Mouse (Mus musculus): ENCODE results near the gene Kcns3.
A peak's percentile ranks its signal among the peaks of the same experiment; 100 is the strongest.

Gene Kcns3

DNA sequence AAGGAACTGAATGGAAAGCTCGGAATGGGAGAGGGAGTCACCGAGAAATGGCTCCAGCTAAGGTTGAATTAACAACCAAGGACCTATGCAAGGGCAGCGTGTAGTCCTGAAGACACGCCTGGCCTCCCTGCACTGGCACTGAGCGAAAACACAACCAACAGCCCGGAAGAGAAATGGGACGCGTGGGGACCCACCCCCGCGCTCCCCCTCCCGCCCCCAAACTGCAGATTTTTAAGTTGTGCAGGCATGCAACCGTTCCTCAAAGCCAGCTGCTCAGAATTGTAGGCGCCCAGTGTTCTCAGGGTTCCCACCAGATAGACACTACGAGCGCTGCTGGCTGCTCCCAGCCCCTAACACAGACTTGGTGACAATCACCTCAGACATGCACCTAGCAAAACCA lies at the start of gene Kcns3:
Kcns3 (minus strand) TSS at position 42 of the 400 bp plus-strand sequence.
- DNase-seq (ENCODE audit: extremely low spot score, low read depth, low spot score): no peak

DNA sequence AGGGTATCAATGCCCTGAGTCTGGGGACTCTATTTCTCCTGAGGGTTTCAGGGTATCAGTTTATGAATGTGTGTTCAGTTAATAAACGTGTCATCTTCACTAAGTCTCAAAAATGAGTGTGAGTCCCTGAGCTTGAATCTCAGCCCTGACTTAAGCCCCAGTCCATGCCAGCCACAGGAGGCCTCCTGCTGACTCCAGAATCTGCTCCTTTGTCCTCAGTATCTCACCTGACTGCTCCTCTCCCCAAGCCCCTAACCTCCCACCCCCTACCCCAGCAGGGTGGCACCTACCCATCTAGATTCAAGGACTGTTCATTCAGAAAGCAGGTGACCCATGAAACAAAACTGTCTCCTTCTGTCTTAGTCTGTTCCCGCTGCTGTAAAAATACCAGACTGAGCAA lies 47.7 kb upstream of the Kcns3 start:
- no peak for DNase-seq (ENCODE audit: extremely low spot score, low read depth, low spot score)

DNA sequence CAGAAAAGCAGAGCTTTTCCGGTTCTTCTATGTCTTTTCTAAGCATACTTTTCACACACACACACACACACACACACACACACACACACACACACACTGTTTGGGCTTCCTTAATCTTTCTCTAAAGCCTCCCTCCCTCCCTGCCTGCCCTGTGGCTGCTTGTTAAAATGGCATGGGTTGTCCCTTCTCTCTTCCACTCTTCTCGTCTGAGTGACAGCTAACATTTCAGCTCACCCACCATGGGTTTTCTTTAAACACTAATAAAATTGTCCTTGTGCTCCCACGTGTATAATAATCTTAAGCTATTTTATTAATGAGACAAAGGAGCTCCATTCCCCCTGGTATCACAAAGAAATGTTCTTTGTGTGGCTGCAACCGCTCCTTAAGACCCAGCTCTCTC lies 47.2 kb upstream of the Kcns3 start:
- DNase-seq (ENCODE audit: extremely low spot score, low read depth, low spot score): no peak

DNA sequence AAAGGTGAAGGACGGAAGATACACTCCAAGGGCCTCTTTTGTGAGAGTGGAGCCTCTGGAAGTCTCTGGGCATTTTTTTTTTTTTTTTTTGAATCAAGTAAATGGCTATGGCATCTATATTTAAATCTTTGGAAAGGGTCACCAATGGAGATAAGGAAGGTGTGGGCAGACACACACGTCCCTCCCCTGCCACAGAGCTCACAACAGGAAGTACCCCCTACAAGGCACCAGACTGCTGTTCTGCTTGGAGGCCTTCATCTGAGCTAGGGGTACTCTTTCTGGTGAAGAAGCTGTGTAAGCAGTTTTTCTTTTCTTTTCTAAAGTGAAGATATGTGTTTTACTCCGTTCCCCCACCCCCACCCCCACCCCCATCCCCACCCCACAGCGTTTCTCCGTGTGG lies 46.0 kb upstream of the Kcns3 start:
- no peak for DNase-seq (ENCODE audit: extremely low spot score, low read depth, low spot score)

DNA sequence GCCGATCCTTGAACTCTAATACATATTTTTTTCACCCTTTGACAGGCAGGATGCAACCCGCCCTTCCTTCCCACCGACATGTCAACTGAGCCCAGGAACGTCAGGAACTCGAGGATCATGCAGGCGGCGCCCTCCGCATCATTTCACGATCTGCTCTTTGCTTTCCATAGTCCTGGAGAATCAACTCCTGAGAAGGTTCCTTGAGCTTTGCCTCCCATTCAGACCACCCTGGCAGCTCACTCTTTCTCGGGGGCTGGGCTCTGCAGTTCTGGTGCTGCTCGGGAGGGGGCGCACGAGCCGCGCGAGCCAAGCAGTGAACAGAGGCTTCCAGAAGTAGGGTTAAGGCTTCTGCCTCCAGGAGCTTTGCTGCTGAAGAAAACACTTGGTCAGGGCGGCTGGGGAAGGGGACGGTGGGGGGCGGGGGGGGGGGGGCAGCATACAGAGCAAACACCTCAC lies 45.3 kb upstream of the Kcns3 start:
- no peak for DNase-seq (ENCODE audit: extremely low spot score, low read depth, low spot score)

DNA sequence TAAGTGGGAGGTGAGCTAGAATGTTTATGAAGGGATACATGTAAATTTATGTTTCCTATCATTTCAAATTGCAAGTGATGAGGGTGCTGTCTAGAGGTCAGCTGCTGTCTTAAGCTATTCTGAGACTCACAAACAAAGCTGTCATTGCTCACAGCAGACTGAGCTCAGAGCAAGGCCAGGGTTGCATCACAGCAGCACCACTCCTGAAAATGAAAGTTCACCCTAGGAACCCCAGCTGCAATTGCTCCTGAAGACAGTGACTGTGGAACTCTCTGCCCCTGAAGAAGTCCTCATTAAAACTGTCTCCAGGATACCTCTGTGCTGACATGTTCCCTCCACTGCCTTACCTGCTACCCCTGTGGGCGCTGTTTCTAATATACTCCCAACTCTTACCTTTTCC lies 44.2 kb upstream of the Kcns3 start:
- no peak for DNase-seq (ENCODE audit: extremely low spot score, low read depth, low spot score)

DNA sequence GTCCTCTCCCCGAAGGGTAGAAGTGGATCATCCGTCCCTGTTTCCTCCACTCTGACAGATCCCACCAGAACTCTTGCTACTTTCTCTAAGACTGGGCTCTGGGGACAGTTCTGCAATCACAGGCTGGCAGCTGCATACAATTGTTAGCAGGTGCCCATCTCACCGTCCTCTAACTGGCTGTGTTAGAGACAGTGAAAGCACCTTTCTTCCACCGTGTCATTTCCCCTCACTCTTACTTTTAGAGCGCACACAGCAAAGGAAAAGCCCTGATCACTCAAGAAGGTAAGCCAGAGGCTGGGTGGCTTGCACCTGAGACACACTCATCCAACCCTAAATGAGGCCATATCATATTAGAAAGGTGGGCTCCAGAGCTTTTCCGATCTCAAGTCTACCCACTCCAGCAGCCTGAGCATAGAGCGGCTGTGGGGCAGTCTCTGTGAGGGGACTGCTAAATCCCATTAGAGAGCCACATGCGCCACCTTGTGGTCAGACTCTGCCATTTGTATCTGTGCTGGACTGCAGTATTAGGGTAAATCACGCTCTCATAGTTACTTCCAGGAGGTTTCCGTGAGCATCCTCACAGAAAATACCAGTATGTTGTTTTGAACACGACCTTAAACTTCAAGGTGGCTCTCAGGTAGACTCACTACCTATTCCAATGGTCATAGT lies 27.8 kb upstream of the Kcns3 start:
- peak; percentile 86 for DNase-seq (ENCODE audit: extremely low spot score, low read depth, low spot score)

DNA sequence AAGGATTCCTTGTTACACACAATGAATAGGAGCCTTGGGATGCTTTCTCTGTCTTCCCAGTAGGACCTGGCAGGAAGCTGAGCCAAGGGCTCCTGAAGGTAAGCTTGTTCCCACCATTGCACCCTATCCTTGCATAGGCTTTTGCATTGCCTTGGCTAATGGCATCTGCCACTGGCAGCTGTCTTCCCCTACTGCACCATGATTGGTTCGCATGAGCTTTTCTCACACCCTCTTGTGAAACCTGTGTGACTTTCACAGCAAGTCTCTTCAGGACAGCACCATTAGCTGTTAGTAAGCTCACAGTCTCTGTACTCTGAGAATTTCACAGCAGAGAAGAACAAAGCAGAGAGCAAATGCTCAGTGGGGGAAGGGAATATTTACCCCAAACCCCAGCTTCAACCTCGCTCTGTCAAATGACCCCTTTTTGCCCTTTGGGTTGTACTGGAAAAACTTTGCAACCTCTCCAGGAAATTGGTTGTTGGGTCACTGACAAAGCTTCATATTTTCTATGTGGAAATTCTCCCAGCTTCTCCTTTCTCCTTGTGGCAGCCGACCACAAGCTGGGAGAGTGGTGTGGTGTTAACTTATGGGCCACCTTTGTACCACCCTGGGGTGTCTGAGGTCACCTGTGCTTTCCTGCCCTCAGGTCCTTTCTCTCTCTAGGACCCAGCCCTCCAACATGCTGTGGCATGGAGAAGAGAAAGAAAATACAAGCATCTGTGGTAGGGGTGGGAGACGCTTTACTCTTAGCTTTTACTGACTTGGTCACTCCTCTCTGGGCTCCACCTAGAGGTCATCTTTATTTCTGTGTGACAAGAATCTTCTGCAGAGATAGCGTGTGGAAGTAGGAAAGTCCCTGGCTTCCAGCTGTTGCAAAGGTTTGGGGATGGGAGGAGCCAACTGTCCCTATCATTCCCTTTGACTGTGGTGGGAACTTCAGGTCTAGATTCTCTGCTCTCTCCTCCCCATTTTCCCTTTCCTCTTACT lies 26.8 kb upstream of the Kcns3 start:
- no peak for DNase-seq (ENCODE audit: extremely low spot score, low read depth, low spot score)

DNA sequence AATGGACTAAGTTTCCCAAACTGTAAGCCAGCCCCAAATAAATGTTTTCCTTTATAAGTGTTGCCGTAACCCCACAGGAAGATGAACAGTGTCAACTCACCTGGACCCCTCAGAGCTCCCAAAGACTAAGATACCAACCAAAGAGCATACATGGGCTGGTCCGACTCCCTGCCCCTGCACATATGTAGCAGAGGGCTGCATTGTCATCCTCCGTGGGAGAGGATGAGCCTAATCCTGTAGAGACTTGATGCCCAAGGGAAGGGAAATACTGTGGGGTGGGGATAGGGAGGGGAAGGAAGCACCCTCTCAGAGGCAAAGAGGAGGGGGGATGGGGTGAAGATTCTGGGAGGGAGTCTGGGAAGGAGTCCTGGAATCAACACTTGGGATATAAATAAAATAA lies 7.8 kb upstream of the Kcns3 start:
- no peak for DNase-seq (ENCODE audit: extremely low spot score, low read depth, low spot score)

DNA sequence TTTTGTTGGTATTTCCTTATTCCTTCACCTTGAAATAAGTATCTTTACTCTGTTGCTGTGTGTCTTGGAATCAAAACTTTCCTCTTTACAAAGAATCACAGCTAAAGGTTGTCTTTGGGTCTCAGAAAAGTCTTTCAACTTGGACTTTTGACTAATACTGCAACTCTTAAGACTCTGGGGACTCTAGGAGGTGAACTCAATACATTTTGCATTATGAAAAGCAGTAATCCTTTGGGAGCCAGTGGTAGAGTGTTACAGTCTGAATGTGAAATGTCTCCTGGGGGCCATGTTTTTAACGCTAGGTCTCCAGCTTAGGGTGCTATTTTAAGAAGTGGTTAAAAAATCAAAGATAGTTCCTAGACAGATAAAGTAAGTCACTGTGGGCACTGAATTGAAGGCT lies 4.3 kb upstream of the Kcns3 start:
- no peak for DNase-seq (ENCODE audit: extremely low spot score, low read depth, low spot score)

DNA sequence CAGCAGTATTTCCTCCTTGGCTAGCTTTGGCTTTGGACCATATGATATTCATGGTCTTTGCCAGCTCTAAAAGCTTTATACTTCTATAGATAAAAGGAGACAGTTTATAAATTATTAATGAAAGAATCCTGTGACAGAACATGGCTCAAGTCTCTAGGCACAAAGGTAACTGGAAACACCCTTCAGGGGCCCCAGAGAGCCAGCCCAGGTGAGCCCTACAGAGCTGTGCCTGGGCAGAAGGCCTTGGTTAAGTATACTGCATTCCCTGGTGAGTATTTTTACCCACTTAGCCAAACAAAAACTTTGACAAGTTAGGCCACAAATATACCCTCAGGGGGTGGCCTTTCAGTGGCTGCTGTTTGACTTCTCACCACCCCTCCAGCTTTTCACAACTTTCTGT lies 2.7 kb upstream of the Kcns3 start:
- DNase-seq (ENCODE audit: extremely low spot score, low read depth, low spot score): no peak

DNA sequence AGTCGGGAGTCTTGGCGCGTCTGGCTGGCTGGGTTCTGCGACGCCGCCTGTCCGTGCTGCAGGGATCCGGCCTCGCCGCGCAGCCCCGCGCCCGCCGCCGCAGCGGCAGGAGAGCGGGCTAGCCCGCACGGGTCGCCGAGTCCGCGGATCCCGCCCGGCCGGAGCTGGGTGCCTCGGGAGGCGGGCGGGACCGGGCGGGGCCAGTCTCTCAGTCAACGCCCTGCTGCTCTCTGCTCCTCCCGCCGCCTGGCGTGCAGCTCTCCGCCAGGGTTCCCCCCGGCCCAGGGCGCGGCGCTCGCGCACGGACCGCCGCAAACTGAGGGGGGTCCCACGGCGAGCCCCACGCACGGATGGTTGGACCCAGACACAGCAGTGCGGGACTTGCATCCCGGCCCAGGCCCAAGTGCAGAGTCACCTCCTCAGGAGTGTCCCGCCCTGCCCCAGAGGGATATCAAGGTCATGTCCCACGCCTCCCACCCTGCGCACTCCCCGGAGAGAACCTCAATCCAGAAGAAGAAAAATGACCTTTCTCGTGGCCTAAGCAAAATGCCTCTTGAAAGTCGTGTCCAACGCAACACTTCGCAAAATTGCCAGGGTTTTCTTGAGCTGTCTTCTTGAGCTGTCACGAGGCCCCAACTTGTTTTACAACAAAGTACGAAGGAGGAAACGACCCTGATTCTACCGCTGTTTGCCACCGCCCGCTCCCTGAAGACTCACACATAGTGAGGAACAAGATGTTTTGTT lies 492 bp downstream of the Kcns3 start:
- DNase-seq (ENCODE audit: extremely low spot score, low read depth, low spot score): no peak

DNA sequence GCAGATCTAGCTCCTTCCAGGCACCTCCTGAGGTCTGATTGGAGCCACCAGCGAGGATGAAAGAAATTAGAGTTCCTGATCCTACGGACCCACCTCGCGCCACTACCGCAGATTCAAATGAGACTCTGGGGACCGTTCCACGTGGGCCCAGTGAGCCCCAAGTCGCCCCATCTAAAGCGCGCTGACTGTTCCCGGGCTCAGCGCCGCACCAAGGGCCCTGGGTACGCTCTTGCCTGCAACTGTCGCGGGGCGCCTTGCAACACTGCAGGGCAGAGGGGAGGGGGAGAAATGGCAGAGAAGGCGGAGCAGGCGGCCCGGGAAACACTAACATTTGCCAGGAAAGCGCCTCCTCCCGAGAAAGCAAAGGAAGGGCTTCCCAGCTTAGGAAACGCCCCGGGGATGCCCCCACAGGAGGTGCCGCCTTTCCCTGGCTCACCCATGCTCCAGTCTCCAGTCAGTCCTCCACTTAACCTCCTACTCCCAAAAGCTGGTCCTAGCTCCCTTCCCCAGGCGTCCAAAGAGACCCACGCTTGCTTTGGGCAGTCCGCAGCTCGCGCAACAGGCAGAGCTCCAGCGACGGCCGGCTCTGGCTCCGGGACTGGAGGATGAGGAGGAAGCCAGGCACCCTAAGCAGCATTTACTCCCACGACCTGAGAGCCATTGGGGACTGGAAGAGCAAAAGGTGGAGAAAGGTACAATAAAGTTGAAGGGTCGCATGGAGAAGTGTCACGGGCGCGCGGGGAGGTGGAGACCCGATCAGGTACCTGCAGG lies 1.2 kb downstream of the Kcns3 start:
- DNase-seq (ENCODE audit: extremely low spot score, low read depth, low spot score): no peak

DNA sequence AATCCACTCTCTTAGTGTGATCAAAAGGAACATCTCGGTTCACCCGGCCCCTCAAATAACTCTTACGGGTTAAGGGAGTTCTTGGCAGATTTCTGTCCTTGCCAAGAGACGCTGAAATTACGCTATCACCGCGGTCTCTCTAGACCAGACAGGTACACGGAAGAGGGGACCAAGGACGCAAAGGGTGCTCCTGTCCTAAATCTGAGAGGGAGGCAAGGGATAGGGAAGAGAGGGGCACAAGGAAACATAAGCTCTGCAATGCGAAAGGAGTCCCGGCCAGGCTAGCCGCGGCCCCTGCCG lies 1.8 kb downstream of the Kcns3 start:
- DNase-seq (ENCODE audit: extremely low spot score, low read depth, low spot score): no peak

DNA sequence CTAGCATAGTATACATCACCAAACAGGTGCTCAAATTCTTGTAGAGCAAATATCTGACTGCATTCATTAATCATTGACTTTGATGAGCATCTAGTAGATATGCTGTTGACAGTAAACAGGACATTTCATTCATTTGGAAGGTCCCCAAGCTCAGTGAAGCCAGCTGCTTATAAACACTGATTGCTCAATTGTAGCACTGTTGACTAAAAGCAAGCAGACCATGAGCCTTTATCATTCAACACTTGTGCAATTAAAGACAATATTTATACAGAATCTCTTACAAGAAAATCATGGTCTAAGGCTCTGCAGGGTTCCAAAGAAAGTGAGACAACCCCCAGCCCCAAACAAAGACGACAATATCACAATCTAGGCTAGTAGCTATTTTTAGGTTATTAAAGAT lies 6.0 kb downstream of the Kcns3 start:
- DNase-seq (ENCODE audit: extremely low spot score, low read depth, low spot score): no peak

DNA sequence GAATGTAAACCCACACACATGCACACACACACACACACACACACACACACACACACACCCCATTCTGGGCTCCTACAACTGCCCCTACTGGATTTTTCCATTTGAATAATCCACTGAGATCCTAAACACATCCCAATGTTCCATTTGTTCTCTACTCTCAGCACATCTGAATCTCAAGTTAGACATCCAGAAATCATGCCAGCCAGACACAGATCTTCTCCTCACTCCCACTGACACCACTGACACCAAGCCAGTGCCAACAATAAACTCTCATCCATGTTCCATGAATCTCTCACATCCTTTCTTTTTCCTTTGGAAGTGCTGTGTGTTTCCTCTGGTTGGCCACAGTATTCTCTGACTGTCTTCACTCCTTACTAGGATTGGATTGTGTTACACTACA lies 18.4 kb downstream of the Kcns3 start:
- no peak for DNase-seq (ENCODE audit: extremely low spot score, low read depth, low spot score)

DNA sequence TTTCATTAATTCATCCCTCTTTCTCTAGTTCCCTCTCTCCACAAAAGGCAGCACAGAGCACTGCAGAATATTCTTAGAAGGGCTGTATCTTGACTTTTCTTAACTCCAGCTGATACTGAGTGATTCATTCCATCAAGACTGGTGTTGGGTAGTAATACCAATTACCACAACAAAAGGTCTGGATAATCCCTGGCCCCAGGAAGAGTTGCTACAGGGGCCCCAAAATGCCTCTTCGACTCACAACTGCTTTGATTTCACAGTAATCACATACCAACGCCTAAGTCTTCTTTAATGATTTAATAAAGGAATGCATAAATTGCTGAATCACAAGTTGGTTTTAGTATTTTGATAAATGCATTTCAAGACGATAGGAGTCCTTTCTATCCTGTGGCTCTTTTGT lies 21.7 kb downstream of the Kcns3 start:
- DNase-seq (ENCODE audit: extremely low spot score, low read depth, low spot score): no peak

DNA sequence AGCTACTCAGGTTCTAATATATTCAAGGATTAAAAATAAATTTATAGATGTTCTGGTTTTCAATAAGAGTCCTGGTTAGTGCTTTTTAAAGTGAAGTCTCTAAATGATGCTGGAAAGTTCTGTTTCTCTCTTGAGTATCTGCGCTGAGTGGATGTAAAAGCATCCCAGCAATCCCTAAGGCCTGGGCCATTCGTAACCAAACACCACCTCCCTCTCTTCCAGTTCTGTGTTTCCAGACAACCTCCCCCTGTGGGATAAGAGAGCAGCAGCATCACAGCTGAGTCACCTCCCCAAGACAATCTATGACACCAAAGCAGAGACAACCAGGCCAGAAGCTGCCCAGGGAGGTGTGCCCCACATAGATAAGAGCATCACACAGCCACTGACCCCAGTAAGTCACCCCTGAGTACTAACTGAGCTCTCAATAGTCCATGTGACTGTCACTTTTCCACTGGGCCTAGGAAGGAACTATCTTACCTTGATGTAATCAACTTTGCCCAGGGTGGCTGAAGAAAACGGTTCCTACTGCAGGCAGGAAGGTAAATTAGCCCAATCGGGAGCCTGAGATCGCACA lies 24.6 kb downstream of the Kcns3 start:
- DNase-seq (ENCODE audit: extremely low spot score, low read depth, low spot score): no peak

DNA sequence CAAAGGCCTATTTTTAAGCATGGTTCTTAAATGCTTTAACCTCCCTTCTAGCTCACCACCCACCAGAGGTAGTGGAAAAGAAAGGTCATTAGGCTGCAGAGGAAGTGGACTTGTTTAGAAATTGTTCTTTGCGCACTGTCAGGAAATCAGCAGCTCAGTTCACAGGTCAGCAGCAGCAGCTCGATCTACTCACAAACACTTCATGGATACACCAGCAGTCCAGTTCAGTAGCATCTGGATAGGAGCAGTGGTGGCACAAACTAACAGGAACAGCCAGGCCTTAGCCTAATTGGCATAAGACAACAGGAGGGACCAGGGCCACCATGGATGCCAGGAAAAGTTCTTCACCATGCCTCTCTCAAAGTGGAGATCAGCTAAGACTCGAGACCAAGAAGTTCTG lies 49.3 kb downstream of the Kcns3 start:
- DNase-seq (ENCODE audit: extremely low spot score, low read depth, low spot score): no peak

DNA sequence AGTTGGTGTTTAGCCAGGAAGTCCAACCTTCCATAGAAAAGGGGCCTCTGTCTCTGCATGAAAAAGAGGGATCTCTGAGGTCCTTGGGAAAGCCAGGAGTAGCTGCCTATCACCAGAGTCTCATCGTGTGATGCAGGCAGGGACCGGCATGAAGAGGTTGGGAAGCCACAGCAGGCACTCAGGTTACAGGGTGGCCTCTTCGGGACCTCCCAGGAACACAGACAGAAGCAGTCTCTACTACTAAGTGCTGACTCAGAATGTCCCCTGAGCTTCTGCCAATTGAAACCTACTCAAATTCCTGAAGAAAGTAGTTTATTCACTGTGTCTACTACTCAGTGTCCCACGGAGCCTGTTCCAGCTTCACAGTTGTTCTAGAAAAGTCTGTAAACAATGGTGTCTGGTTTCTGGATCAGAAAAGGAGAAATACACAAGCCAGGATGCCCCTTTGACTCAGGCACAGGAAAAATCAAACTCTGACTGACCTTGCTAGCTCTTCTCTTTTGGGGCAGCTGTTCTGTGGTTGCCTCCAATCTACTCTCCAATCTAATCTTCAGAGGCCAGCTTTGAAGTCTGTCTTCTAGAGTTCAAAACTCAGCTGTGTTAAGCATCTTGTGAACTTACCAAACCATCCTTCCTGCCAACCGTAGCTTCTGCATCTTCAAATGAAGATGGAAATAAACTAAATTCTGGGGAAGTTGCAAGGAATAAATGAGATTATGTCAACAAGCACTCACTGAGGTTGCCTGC lies 62.1 kb downstream of the Kcns3 start:
- DNase-seq (ENCODE audit: extremely low spot score, low read depth, low spot score): no peak
